Mouse (Mus musculus) MEL (cell line): ENCODE results near the gene Rassf3. TPM values are rescaled to one million over a fixed set of nuclear protein-coding genes. Genes with fewer than 3 reads are reported as not detected.

Experiments used
- DNase-seq: peaks from one replicate; pipeline ENCODE4 v3.0.0; 2011; ENCODE audit warnings: low read depth, low spot score
- H3K27ac ChIP-seq: 2 replicates; pipeline ENCODE4 v1.5.1; 2012; ENCODE audit warnings: low read depth, mild to moderate bottlenecking, control low read depth, low read length, moderate library complexity; ENCODE audit not compliant: control insufficient read depth
- H3K27me3 ChIP-seq, 2 experiments: fragments of 150-350 bp in 1 of 2; sonication (generic) in 1 of 2; 2 replicates each; pipeline ENCODE4 v1.6.1; 2012; ENCODE audit warnings: low read length in 2 of 2, mild to moderate bottlenecking in 2 of 2, improper control_type of control experiment in 1 of 2, moderate library complexity in 1 of 2; ENCODE audit not compliant: insufficient read depth in 2 of 2, control insufficient read depth in 1 of 2
- H3K36me3 ChIP-seq, 2 experiments: 2 replicates each; pipeline ENCODE4 v1.6.1; 2012 to 2014; ENCODE audit warnings: low read length in 2 of 2, improper control_type of control experiment in 1 of 2, inconsistent platforms in 1 of 2, mild to moderate bottlenecking in 1 of 2; ENCODE audit not compliant: insufficient read depth in 2 of 2, control insufficient read depth in 1 of 2
- H3K4me1 ChIP-seq, 2 experiments: fragments of 150-350 bp in 1 of 2; sonication (generic) in 1 of 2; 2 replicates each; pipeline ENCODE4 v1.6.1; 2012; ENCODE audit warnings: low read length in 2 of 2, improper control_type of control experiment in 1 of 2, mild to moderate bottlenecking in 1 of 2; ENCODE audit not compliant: insufficient read depth in 2 of 2, control insufficient read depth in 1 of 2
- H3K4me3 ChIP-seq, 2 experiments: fragments of 150-350 bp in 1 of 2; sonication (generic) in 1 of 2; 2 replicates each; pipeline ENCODE4 v1.5.1; 2012; ENCODE audit warnings: low read depth in 2 of 2, low read length in 2 of 2, mild to moderate bottlenecking in 2 of 2, moderate library complexity in 2 of 2, control low read depth in 1 of 2, improper control_type of control experiment in 1 of 2; ENCODE audit not compliant: control insufficient read depth in 1 of 2, insufficient read depth in 1 of 2
- H3K79me2 ChIP-seq: 2 replicates; pipeline ENCODE4 v1.6.1; 2012; ENCODE audit warnings: mild to moderate bottlenecking, low read length, moderate library complexity; ENCODE audit not compliant: control insufficient read depth, poor library complexity, insufficient read depth
- H3K9ac ChIP-seq: 2 replicates; pipeline ENCODE4 v1.6.1; 2012; ENCODE audit warnings: low read depth, mild to moderate bottlenecking, control low read depth, low read length, moderate library complexity; ENCODE audit not compliant: control insufficient read depth, poor library complexity, severe bottlenecking
- H3K9me3 ChIP-seq: fragments of 150-350 bp; sonication (generic); replicated peaks from 2 replicates; pipeline ENCODE4 v1.6.1; 2012; ENCODE audit warnings: mild to moderate bottlenecking, low read length, improper control_type of control experiment, moderate library complexity; ENCODE audit not compliant: insufficient read depth
- BHLHE40 ChIP-seq: IDR thresholded peaks from 2 replicates; pipeline ENCODE4 v1.6.1; 2012; ENCODE audit warnings: low read depth, mild to moderate bottlenecking, inconsistent platforms, low read length, improper control_type of control experiment, borderline replicate concordance
- CHD1 ChIP-seq: IDR thresholded peaks from 2 replicates; pipeline ENCODE4 v1.6.1; 2012; ENCODE audit warnings: low read depth, mild to moderate bottlenecking, inconsistent platforms, low read length, improper control_type of control experiment
- E2F4 ChIP-seq: IDR thresholded peaks from 2 replicates; pipeline ENCODE4 v1.6.1; 2011; ENCODE audit warnings: low read depth, low read length, improper control_type of control experiment, borderline replicate concordance
- EP300 ChIP-seq, 2 experiments: IDR thresholded peaks; 2 replicates each; pipeline ENCODE4 v1.6.1; 2011; ENCODE audit warnings: improper control_type of control experiment in 2 of 2, low read length in 2 of 2, low read depth in 1 of 2, mild to moderate bottlenecking in 1 of 2
- GATA1 ChIP-seq: IDR thresholded peaks from 2 replicates; pipeline ENCODE4 v1.6.1; 2011; ENCODE audit warnings: low read depth, low read length, improper control_type of control experiment
- JUND ChIP-seq: IDR thresholded peaks from 2 replicates; pipeline ENCODE4 v1.6.1; 2011; ENCODE audit warnings: low read depth, mild to moderate bottlenecking, improper control_type of control experiment, low read length
- MAFK ChIP-seq: IDR thresholded peaks from 2 replicates; pipeline ENCODE4 v1.6.1; 2011; ENCODE audit warnings: low read depth, mild to moderate bottlenecking, low read length, improper control_type of control experiment, borderline replicate concordance
- NELFE ChIP-seq: IDR thresholded peaks from 2 replicates; pipeline ENCODE4 v1.6.1; 2011; ENCODE audit warnings: low read depth, low read length, improper control_type of control experiment
- NRF1 ChIP-seq: IDR thresholded peaks from 2 replicates; pipeline ENCODE4 v1.6.1; 2014; ENCODE audit warnings: low read depth, mild to moderate bottlenecking, inconsistent platforms, low read length, improper control_type of control experiment, moderate library complexity; ENCODE audit not compliant: poor library complexity, insufficient read depth, severe bottlenecking
- POLR2A ChIP-seq, 2 experiments: IDR thresholded peaks; 2 replicates each; pipeline ENCODE4 v1.6.1; 2011 to 2012; ENCODE audit warnings: low read length in 2 of 2, mild to moderate bottlenecking in 2 of 2, control low read depth in 1 of 2, improper control_type of control experiment in 1 of 2, low read depth in 1 of 2, moderate library complexity in 1 of 2; ENCODE audit not compliant: control insufficient read depth in 1 of 2, insufficient read depth in 1 of 2, poor library complexity in 1 of 2
- RAD21 ChIP-seq: IDR thresholded peaks from 2 replicates; pipeline ENCODE4 v1.6.1; 2011; ENCODE audit warnings: mild to moderate bottlenecking, low read depth, low read length, improper control_type of control experiment
- RCOR1 ChIP-seq: IDR thresholded peaks from 2 replicates; pipeline ENCODE4 v1.6.1; 2012; ENCODE audit warnings: low read depth, mild to moderate bottlenecking, inconsistent platforms, low read length, improper control_type of control experiment
- SIN3A ChIP-seq: IDR thresholded peaks from 2 replicates; pipeline ENCODE4 v1.6.1; 2012; ENCODE audit warnings: low read length, improper control_type of control experiment, inconsistent platforms
- SMC3 ChIP-seq: IDR thresholded peaks from 2 replicates; pipeline ENCODE4 v1.6.1; 2011; ENCODE audit warnings: low read depth, low read length, improper control_type of control experiment
- TAL1 ChIP-seq: IDR thresholded peaks from 2 replicates; pipeline ENCODE4 v1.6.1; 2012; ENCODE audit warnings: mild to moderate bottlenecking, inconsistent platforms, low read length, moderate library complexity, mixed read lengths
- TBP ChIP-seq: IDR thresholded peaks from 2 replicates; pipeline ENCODE4 v1.8.0; 2011; ENCODE audit warnings: low read depth, low read length, improper control_type of control experiment
- UBTF ChIP-seq: IDR thresholded peaks from 2 replicates; pipeline ENCODE4 v1.6.1; 2012; ENCODE audit warnings: low read depth, mild to moderate bottlenecking, inconsistent platforms, low read length, improper control_type of control experiment, moderate library complexity, borderline replicate concordance; ENCODE audit not compliant: insufficient read depth
- USF1 ChIP-seq: IDR thresholded peaks from 2 replicates; pipeline ENCODE4 v1.6.1; 2014; ENCODE audit warnings: low read depth, mild to moderate bottlenecking, inconsistent platforms, low read length, improper control_type of control experiment, moderate library complexity
- USF2 ChIP-seq, 2 experiments: IDR thresholded peaks; 2 replicates each; pipeline ENCODE4 v1.6.1; 2011 to 2012; ENCODE audit warnings: improper control_type of control experiment in 2 of 2, low read length in 2 of 2, borderline replicate concordance in 1 of 2, inconsistent platforms in 1 of 2, low read depth in 1 of 2, mild to moderate bottlenecking in 1 of 2; ENCODE audit not compliant: insufficient read depth in 1 of 2
- ZKSCAN1 ChIP-seq: IDR thresholded peaks from 2 replicates; pipeline ENCODE4 v1.6.1; 2012; ENCODE audit warnings: low read depth, mild to moderate bottlenecking, inconsistent platforms, low read length, improper control_type of control experiment, moderate library complexity
- polyA plus RNA-seq, 2 experiments: library from polyadenylated mRNA; stranded (reverse) in 1 of 2; unstranded in 1 of 2; fragments of >175 nt in 1 of 2; fragments of >200 nt in 1 of 2; gene quantifications; 2 replicates each; pipeline versions ENCODE4 v1.2.1 to v1.2.4; 2012; ENCODE audit warnings: low replicate concordance in 2 of 2, low read depth in 1 of 2; ENCODE audit not compliant: insufficient read length in 2 of 2, insufficient read depth in 1 of 2, missing spikeins in 1 of 2
- total RNA-seq: library from RNA; depleted of rRNA; stranded (reverse); fragments of 300-350 nt; gene quantifications from 2 replicates; pipeline ENCODE4 v1.2.3, GENCODE M21; 2012

Gene Rassf3
- total and polyA plus RNA-seq, 3 experiments, result 9.2 to 15.8 TPM; not detected in 1

GRCm38 (mm10) chr10:121454033-121454432, 22.1 kb downstream of the Rassf3 start:
- no peaks in the 10 kb centered on the region for H3K27me3 ChIP-seq
- no peak for DNase-seq
- no peak overlapping the region for H3K9ac ChIP-seq
- no peak overlapping the region for H3K27ac ChIP-seq
- no peak overlapping the region for H3K4me3 ChIP-seq
- TF ChIP-seq NRF1 (no peak), NELFE (no peak), BHLHE40 (no peak), SIN3A (no peak), ZKSCAN1 (no peak), SMC3 (no peak), UBTF (no peak), TAL1 (no peak), E2F4 (no peak), JUND (no peak), USF2 (IDR thresholded peaks at IDR 0.05; ENCODE audit: borderline replicate concordance in 1 of 2, insufficient read depth in 1 of 2, low read depth in 1 of 2, low read length in 2 of 2) (no peak), POLR2A (IDR thresholded peaks at IDR 0.05; ENCODE audit: control insufficient read depth in 1 of 2, insufficient read depth in 1 of 2, low read depth in 1 of 2, low read length in 2 of 2, poor library complexity in 1 of 2) (no peak), MAFK (no peak), RAD21 (no peak), CHD1 (no peak)
- TF ChIP-seq, all 39 proteins: peak for 0
- H3K4me1 ChIP-seq, result peaks cover 0 to 14% of the 10 kb centered on the region in 2 experiments; a peak in 3 of 4 replicates
- H3K79me2 ChIP-seq, result peaks cover 8% of the 10 kb centered on the region; the same call in 1 of the 2 replicates
- H3K9me3 ChIP-seq, result no peaks in the 10 kb centered on the region
- peaks cover 0 to 10% of the 10 kb centered on the region in 2 experiments; a peak in 3 of 4 replicates for H3K36me3 ChIP-seq

DNA sequence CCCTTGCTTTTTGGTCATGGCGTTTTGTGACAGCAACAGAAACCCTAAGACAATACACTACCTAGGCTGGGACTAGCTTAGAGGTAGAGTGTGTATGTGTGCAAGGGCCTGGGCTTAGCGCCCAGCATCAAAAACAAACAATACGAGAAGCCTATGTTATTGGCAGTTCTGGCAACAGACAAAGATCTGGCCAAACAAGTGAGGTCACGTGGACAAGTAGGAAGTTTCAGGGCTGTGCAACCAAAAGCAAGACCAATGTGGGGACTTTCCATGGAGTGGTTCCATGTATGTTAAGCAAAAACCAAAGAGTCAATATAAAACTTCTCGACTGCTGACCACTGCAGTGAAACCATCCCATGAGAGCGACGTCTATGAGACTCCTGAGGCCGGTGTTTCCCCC, 30.3 kb downstream of the Rassf3 start:
- Histone ChIP-seq H3K4me3 (no peak overlapping the region), H3K36me3 (no peaks in the 10 kb centered on the region; a peak in 1 of 4 replicates), H3K27me3 (no peaks in the 10 kb centered on the region), H3K4me1 (no peaks in the 10 kb centered on the region), H3K79me2 (no peaks in the 10 kb centered on the region; the same call in 1 of the 2 replicates), H3K9me3 (no peaks in the 10 kb centered on the region), H3K9ac (no peak overlapping the region), H3K27ac (no peak overlapping the region)
- TF ChIP-seq TBP, result no peak
- TF ChIP-seq RCOR1, result no peak
- no peak for TF ChIP-seq EP300 (IDR thresholded peaks at IDR 0.05; ENCODE audit: low read depth in 1 of 2, low read length in 2 of 2)
- no peak for TF ChIP-seq GATA1
- no peak for TF ChIP-seq USF1
- no peak for DNase-seq
